Mouse (Mus musculus) neural tube, postnatal 0 days (tissue): ENCODE data around the gene Myh8. TPM values are rescaled to one million over a fixed set of nuclear protein-coding genes. Genes with fewer than 3 reads are reported as not detected.

Experiments
- polyA plus RNA-seq: library from polyadenylated mRNA; unstranded; fragments of >200 nt; fragmentation: Nextera tagmentation; extraction: Ambion mirVana; gene quantifications from 2 replicates; pipeline ENCODE4 v1.2.1, GENCODE M21; 2015

The Myh8 gene
- polyA plus RNA-seq = 0.76 and 0.84 TPM in 2 replicates

GRCm38 (mm10) chr11:67276601-67277174, at the start of gene Myh8:
Gene Myh8, plus strand, starts transcription at chr11:67277124.

GRCm38 (mm10) chr11:67237481-67238079, 39.3 kb upstream of the Myh8 start, which contains the start of gene Myh4:
Gene Myh4, plus strand, starts transcription at chr11:67238029.

DNA sequence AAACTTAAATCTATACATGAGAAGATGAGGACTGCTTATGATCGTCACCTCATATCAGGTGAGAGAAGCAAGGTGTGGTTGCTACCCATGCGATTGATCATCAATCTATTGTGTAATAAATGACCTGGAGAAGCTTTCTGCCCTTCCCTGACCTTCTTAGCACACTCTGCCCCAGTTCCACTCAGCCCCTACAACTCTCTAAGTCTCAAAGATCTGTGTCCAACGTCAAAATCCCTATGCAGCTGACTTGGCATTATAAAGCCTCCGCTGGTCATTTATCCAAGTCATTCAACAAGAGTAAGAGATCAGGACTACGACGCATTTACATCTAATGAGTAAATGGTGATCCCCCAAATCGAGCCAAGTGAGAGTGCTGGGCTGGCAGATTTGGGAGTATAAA, 44.4 kb downstream of the Myh8 start, which contains the start of gene Myh13:
TSS of gene Myh13 (plus strand) at position 301 of the 400 bp plus-strand sequence.

Other genes starting within 250 kb of the Myh8 start
- 25.3 and 27.4 TPM in 2 replicates for gene Adprm, start 224.5 kb upstream of the Myh8 start, polyA plus RNA-seq
- gene Sco1, start 224.5 kb upstream of the Myh8 start, polyA plus RNA-seq = 12.4 and 13.1 TPM in 2 replicates
- gene Myh3, start 198.8 kb upstream of the Myh8 start, polyA plus RNA-seq = 0.15 and 0.31 TPM in 2 replicates
- gene Myh2, start 106.1 kb upstream of the Myh8 start, polyA plus RNA-seq = 0.24 and 0.25 TPM in 2 replicates
- 0.13 and 0.14 TPM in 2 replicates for gene Myh1, start 77.1 kb upstream of the Myh8 start, polyA plus RNA-seq
- not detected in 2 replicates for gene Myh4, start 39.1 kb upstream of the Myh8 start, polyA plus RNA-seq
- 0.32 and 0.35 TPM in 2 replicates for gene Myh13, start 44.5 kb downstream of the Myh8 start, polyA plus RNA-seq
- 42.0 and 43.6 TPM in 2 replicates for gene Gas7, start 178.3 kb downstream of the Myh8 start, polyA plus RNA-seq